Comparison of ENCODE assay signal across 9 mouse cellular contexts in genomic region chr19:10391995-10392394, GRCm38 (mm10). TPM values are rescaled to one million over a fixed set of nuclear protein-coding genes. Genes with fewer than 3 reads are reported as not detected.
DNase-seq lines count a peak whose midpoint lies in the region; ATAC-seq and TF ChIP-seq lines count a peak whose summit lies in the region.
"Had no signal": no experiment of that assay in that cellular context is flagged by ENCODE, and none has a peak within 500 bp of the region (broad histone marks: within the 10 kb centered on the region; RNA-seq: fewer than 3 reads in every experiment).

No protein-coding gene starts in this region.

- peak; percentile 77 for TF ChIP-seq CTCF in hindbrain, postnatal 0 days (IDR thresholded peaks at IDR 0.05; ENCODE audit: low read depth)
- TF ChIP-seq CTCF in liver, postnatal 0 days (IDR thresholded peaks at IDR 0.05; ENCODE audit: low read depth): peak; percentile 57

- H3K4me3 ChIP-seq in hindbrain, postnatal 0 days (ENCODE audit: low read length): no peak overlapping the region
- no peak overlapping the region for H3K4me3 ChIP-seq in hindbrain, embryonic 12.5 days
- H3K4me3 ChIP-seq in liver, postnatal 0 days (ENCODE audit: low read depth, low read length): no peak overlapping the region
- H3K4me3 ChIP-seq: erythroblast, embryonic 14.5 days had no signal

- H3K4me1 ChIP-seq in hindbrain, postnatal 0 days (ENCODE audit: insufficient read depth, low read length): peaks cover 23% of the 10 kb centered on the region
- H3K4me1 ChIP-seq in hindbrain, embryonic 12.5 days: peaks cover 33% of the 10 kb centered on the region
- H3K4me1 ChIP-seq in liver, postnatal 0 days (ENCODE audit: insufficient read depth): peaks cover 3% of the 10 kb centered on the region; the same call in 1 of the 2 replicates

- H3K36me3 ChIP-seq in hindbrain, postnatal 0 days (ENCODE audit: insufficient read depth, low read length): no peaks in the 10 kb centered on the region
- H3K36me3 ChIP-seq in hindbrain, embryonic 12.5 days: no peaks in the 10 kb centered on the region
- no peaks in the 10 kb centered on the region for H3K36me3 ChIP-seq in liver, postnatal 0 days (replicated peaks; ENCODE audit: insufficient read depth, low read length)

- DNase-seq in hindbrain, postnatal 0 days (ENCODE audit: low spot score): peak; percentile 38
- DNase-seq in adrenal gland, adult 2 months: peak; percentile 76
- DNase-seq in embryo, embryonic 10.5 days (ENCODE audit: low spot score): peak; percentile 54
- DNase-seq in liver, postnatal 0 days: peak; percentile 27
- DNase-seq in spleen, postnatal 14 days (ENCODE audit: low spot score in 2 of 2): no peak
- no peak for DNase-seq in thymus, postnatal 4 days
- DNase-seq in frontal cortex, postnatal 25 days (ENCODE audit: low spot score in 2 of 2): no peak

- H3K27ac ChIP-seq in hindbrain, postnatal 0 days: no peak overlapping the region
- no peak overlapping the region for H3K27ac ChIP-seq in hindbrain, embryonic 12.5 days
- no peak overlapping the region for H3K27ac ChIP-seq in liver, postnatal 0 days (ENCODE audit: low read depth)

- no peak overlapping the region for H3K9ac ChIP-seq in hindbrain, postnatal 0 days (replicated peaks; ENCODE audit: low read length)
- H3K9ac ChIP-seq in hindbrain, embryonic 12.5 days: no peak overlapping the region
- H3K9ac ChIP-seq in liver, postnatal 0 days (replicated peaks): no peak overlapping the region

- no peaks in the 10 kb centered on the region for H3K27me3 ChIP-seq in hindbrain, postnatal 0 days (ENCODE audit: insufficient read depth, low read length)
- H3K27me3 ChIP-seq in hindbrain, embryonic 12.5 days: peaks cover 35% of the 10 kb centered on the region
- peaks cover 37% of the 10 kb centered on the region for H3K27me3 ChIP-seq in liver, postnatal 0 days (ENCODE audit: insufficient read depth, low read length)

- no peaks in the 10 kb centered on the region for H3K9me3 ChIP-seq in hindbrain, postnatal 0 days (ENCODE audit: low read length)
- no peaks in the 10 kb centered on the region for H3K9me3 ChIP-seq in hindbrain, embryonic 12.5 days (replicated peaks)
- no peaks in the 10 kb centered on the region for H3K9me3 ChIP-seq in liver, postnatal 0 days (ENCODE audit: low read length)

- 31% methylated on average over 3 of the region's 3 CpGs for WGBS in hindbrain, postnatal 0 days
- 21% methylated on average over 3 of the region's 3 CpGs for WGBS in hindbrain, embryonic 12.5 days
- WGBS in liver, postnatal 0 days (ENCODE audit: insufficient replicate concordance): 21% methylated on average over 3 of the region's 3 CpGs

- H3K4me2 ChIP-seq in hindbrain, postnatal 0 days (ENCODE audit: low read depth, low read length): no peak overlapping the region
- no peak overlapping the region for H3K4me2 ChIP-seq in hindbrain, embryonic 12.5 days (replicated peaks)
- H3K4me2 ChIP-seq in liver, postnatal 0 days (ENCODE audit: low read depth, low read length): no peak overlapping the region

- ATAC-seq in hindbrain, postnatal 0 days: no peak
- ATAC-seq in hindbrain, embryonic 12.5 days (ENCODE audit: low FRiP score): no peak
- no peak for ATAC-seq in liver, postnatal 0 days

- no peak for TF ChIP-seq EP300 in liver, postnatal 0 days (IDR thresholded peaks at IDR 0.05; ENCODE audit: low read depth)

RNA-seq across cellular contexts. Expression of gene Syt7, which starts 3.1 kb away (rescaled TPM):
- total RNA-seq in hindbrain, postnatal 0 days (2014; rRNA removed): 93.4 and 114 TPM in 2 replicates
- polyA plus RNA-seq in hindbrain, postnatal 0 days (2015; fragmentation: Nextera tagmentation; extraction: Ambion mirVana): 11.9 and 17.4 TPM in 2 replicates
- 6.2 and 7.6 TPM in 2 replicates for polyA plus RNA-seq in hindbrain, embryonic 12.5 days (2016; fragmentation: Nextera tagmentation; extraction: Ambion mirVana)
- total RNA-seq in adrenal gland, adult 2 months (2021): 10 to 100 TPM; 27.2 to 38.3 TPM
- 12.2 and 13.5 TPM in 2 replicates for polyA plus RNA-seq in adrenal gland, adult 2 months (2012; rRNA removed)
- 0.04 and 0.24 TPM in 2 replicates for polyA plus RNA-seq in liver, postnatal 0 days (2015; fragmentation: Nextera tagmentation; extraction: Ambion mirVana)
- polyA plus RNA-seq: erythroblast, embryonic 14.5 days had no signal

Comparison
In these comparisons a context has a peak if more than half of its experiments do, and no peak if none do; other contexts are left out.
1. DNase-seq: peak in hindbrain, postnatal 0 days (single experiment), adrenal gland, adult 2 months (single experiment), embryo, embryonic 10.5 days (single experiment) and liver, postnatal 0 days (single experiment); none in spleen, postnatal 14 days (0 of 2), thymus, postnatal 4 days (single experiment) and frontal cortex, postnatal 25 days (0 of 2).